ENCODE assay signal across 9 mouse cellular contexts in genomic region chr13:102693341-102693801, GRCm38 (mm10). TPM values are rescaled to one million over a fixed set of nuclear protein-coding genes. Genes with fewer than 3 reads are reported as not detected.
A peak's percentile ranks its signal among the peaks of the same experiment; 100 is the strongest.
DNase-seq lines count a peak whose midpoint lies in the region; ATAC-seq lines count a peak whose summit lies in the region.
"Had no signal": no experiment of that assay in that cellular context is flagged by ENCODE, and none has a peak within 500 bp of the region (broad histone marks: within the 10 kb centered on the region; RNA-seq: fewer than 3 reads in every experiment).

Cd180 (plus strand) TSS chr13:102693558.

- H3K9me3 ChIP-seq in heart, embryonic 14.5 days (ENCODE audit: control insufficient read depth, low read length) = no peaks in the 10 kb centered on the region
- H3K9me3 ChIP-seq in forebrain, embryonic 11.5 days (ENCODE audit: control insufficient read depth, low read length) = no peaks in the 10 kb centered on the region
- H3K9me3 ChIP-seq in neural tube, embryonic 15.5 days (replicated peaks) = no peaks in the 10 kb centered on the region
- no peaks in the 10 kb centered on the region for H3K9me3 ChIP-seq in forebrain, embryonic 10.5 days

- no peak within 1 kb of the TSS for H3K4me2 ChIP-seq in heart, embryonic 14.5 days (ENCODE audit: low read length)
- H3K4me2 ChIP-seq in forebrain, embryonic 11.5 days (ENCODE audit: low read depth, low read length, severe bottlenecking) = no peak within 1 kb of the TSS
- no peak within 1 kb of the TSS for H3K4me2 ChIP-seq in neural tube, embryonic 15.5 days

- H3K9ac ChIP-seq in heart, embryonic 14.5 days (ENCODE audit: low read length) = no peak within 1 kb of the TSS
- no peak within 1 kb of the TSS for H3K9ac ChIP-seq in forebrain, embryonic 11.5 days (ENCODE audit: low read length)
- H3K9ac ChIP-seq in neural tube, embryonic 15.5 days (replicated peaks) = no peak within 1 kb of the TSS

- H3K4me3 ChIP-seq in heart, embryonic 14.5 days (ENCODE audit: control insufficient read depth in 1 of 2, insufficient read depth in 1 of 2, low read depth in 1 of 2, low read length in 2 of 2) = no peak within 1 kb of the TSS
- H3K4me3 ChIP-seq in forebrain, embryonic 11.5 days (ENCODE audit: low read depth, low read length) = no peak within 1 kb of the TSS
- no peak within 1 kb of the TSS for H3K4me3 ChIP-seq in neural tube, embryonic 15.5 days (replicated peaks)
- no peak within 1 kb of the TSS for H3K4me3 ChIP-seq in forebrain, embryonic 10.5 days
- H3K4me3 ChIP-seq: myocyte had no signal

- peak within 1 kb of the TSS; percentile 46 to 50; a peak in 1 of 4 replicates for H3K27ac ChIP-seq in heart, embryonic 14.5 days (replicated peaks in 1 of 2; ENCODE audit: control insufficient read depth in 1 of 2, insufficient read depth in 1 of 2, low read depth in 2 of 2, low read length in 2 of 2)
- H3K27ac ChIP-seq in forebrain, embryonic 11.5 days (ENCODE audit: low read depth, low read length) = no peak within 1 kb of the TSS
- H3K27ac ChIP-seq in neural tube, embryonic 15.5 days (replicated peaks) = no peak within 1 kb of the TSS
- no peak within 1 kb of the TSS; the same call in 1 of the 2 replicates for H3K27ac ChIP-seq in forebrain, embryonic 10.5 days

- peaks cover 6 to 17% of the 10 kb centered on the region in 2 experiments for H3K4me1 ChIP-seq in heart, embryonic 14.5 days (ENCODE audit: control insufficient read depth in 2 of 2, insufficient read depth in 2 of 2, low read length in 2 of 2)
- 0 out of 2 replicates have a peak, but pooled peaks cover 2% of the 10 kb centered on the region for H3K4me1 ChIP-seq in forebrain, embryonic 11.5 days (replicated peaks; ENCODE audit: control insufficient read depth, insufficient read depth, low read length)
- H3K4me1 ChIP-seq in neural tube, embryonic 15.5 days = peaks cover 4% of the 10 kb centered on the region
- H3K4me1 ChIP-seq in forebrain, embryonic 10.5 days = peaks cover 24% of the 10 kb centered on the region

- ATAC-seq in heart, embryonic 14.5 days (ENCODE audit: insufficient number of reproducible peaks, insufficient read depth, low FRiP score, low read depth) = no peak
- no peak for ATAC-seq in forebrain, embryonic 11.5 days (replicated peaks; ENCODE audit: low FRiP score)
- no peak for ATAC-seq in neural tube, embryonic 15.5 days (ENCODE audit: low FRiP score)

- no peaks in the 10 kb centered on the region for H3K36me3 ChIP-seq in heart, embryonic 14.5 days (ENCODE audit: control insufficient read depth, insufficient read depth, low read length)
- H3K36me3 ChIP-seq in forebrain, embryonic 11.5 days (ENCODE audit: control insufficient read depth, insufficient read depth, low read length) = no peaks in the 10 kb centered on the region
- no peaks in the 10 kb centered on the region for H3K36me3 ChIP-seq in neural tube, embryonic 15.5 days
- no peaks in the 10 kb centered on the region for H3K36me3 ChIP-seq in forebrain, embryonic 10.5 days (replicated peaks)

- DNase-seq in kidney, adult 18-20 months = peak; percentile 18
- no peak for DNase-seq in kidney, adult 8-10 months
- peak; percentile 61 for DNase-seq in MN1 (ENCODE audit: low spot score)
- peak; percentile 38 to 62 for DNase-seq in lung, postnatal 4 days
- no peak for DNase-seq in forebrain, embryonic 11.5 days (ENCODE audit: low spot score)
- no peak for DNase-seq in forebrain, embryonic 10.5 days (ENCODE audit: extremely low spot score, low spot score)

- H3K27me3 ChIP-seq in heart, embryonic 14.5 days (ENCODE audit: control insufficient read depth, insufficient read depth, low read length) = no peaks in the 10 kb centered on the region
- H3K27me3 ChIP-seq in forebrain, embryonic 11.5 days (ENCODE audit: control insufficient read depth, insufficient read depth, low read length) = no peaks in the 10 kb centered on the region
- H3K27me3 ChIP-seq in neural tube, embryonic 15.5 days (replicated peaks) = no peaks in the 10 kb centered on the region
- no peaks in the 10 kb centered on the region for H3K27me3 ChIP-seq in forebrain, embryonic 10.5 days (ENCODE audit: poor library complexity, severe bottlenecking)

- WGBS in heart, embryonic 14.5 days = 48% methylated on average over 8 of the region's 8 CpGs
- 86% methylated on average over 8 of the region's 8 CpGs for WGBS in forebrain, embryonic 11.5 days
- WGBS in neural tube, embryonic 15.5 days = 65% methylated on average over 8 of the region's 8 CpGs
- WGBS in forebrain, embryonic 10.5 days = 90% methylated on average over 8 of the region's 8 CpGs

RNA-seq across cellular contexts. Expression of gene Cd180, which starts in this region (rescaled TPM):
- polyA plus RNA-seq in heart, embryonic 14.5 days (2014; fragmentation: Nextera tagmentation; extraction: Ambion mirVana) = 0.88 and 0.94 TPM in 2 replicates
- 0.41 and 0.60 TPM in 2 replicates for polyA plus RNA-seq in forebrain, embryonic 11.5 days (2014; fragmentation: Nextera tagmentation; extraction: Ambion mirVana)
- polyA plus RNA-seq in neural tube, embryonic 15.5 days (2015; fragmentation: Nextera tagmentation; extraction: Ambion mirVana) = 0.77 and 0.87 TPM in 2 replicates
- 0.06 and 0.07 TPM in 2 replicates for polyA plus RNA-seq in forebrain, embryonic 10.5 days (2016; fragmentation: Nextera tagmentation; extraction: Ambion mirVana)

Comparison
In these comparisons a context has a peak if more than half of its experiments do, and no peak if none do; other contexts are left out.
1. DNase-seq: peak in kidney, adult 18-20 months (single experiment), MN1 (single experiment) and lung, postnatal 4 days (2 of 2); none in kidney, adult 8-10 months (0 of 2), forebrain, embryonic 11.5 days (single experiment) and forebrain, embryonic 10.5 days (single experiment).
2. H3K27ac ChIP-seq: peak in heart, embryonic 14.5 days (2 of 2); none in forebrain, embryonic 11.5 days (single experiment), neural tube, embryonic 15.5 days (single experiment) and forebrain, embryonic 10.5 days (single experiment).